Mouse (Mus musculus): Measurements from ENCODE around the gene Cmss1. TPM values are rescaled to one million over a fixed set of nuclear protein-coding genes. Genes with fewer than 3 reads are reported as not detected.

Gene Cmss1
- polyA plus RNA-seq, 1 experiment from 2014 or later, result 19.1 TPM

DNA sequence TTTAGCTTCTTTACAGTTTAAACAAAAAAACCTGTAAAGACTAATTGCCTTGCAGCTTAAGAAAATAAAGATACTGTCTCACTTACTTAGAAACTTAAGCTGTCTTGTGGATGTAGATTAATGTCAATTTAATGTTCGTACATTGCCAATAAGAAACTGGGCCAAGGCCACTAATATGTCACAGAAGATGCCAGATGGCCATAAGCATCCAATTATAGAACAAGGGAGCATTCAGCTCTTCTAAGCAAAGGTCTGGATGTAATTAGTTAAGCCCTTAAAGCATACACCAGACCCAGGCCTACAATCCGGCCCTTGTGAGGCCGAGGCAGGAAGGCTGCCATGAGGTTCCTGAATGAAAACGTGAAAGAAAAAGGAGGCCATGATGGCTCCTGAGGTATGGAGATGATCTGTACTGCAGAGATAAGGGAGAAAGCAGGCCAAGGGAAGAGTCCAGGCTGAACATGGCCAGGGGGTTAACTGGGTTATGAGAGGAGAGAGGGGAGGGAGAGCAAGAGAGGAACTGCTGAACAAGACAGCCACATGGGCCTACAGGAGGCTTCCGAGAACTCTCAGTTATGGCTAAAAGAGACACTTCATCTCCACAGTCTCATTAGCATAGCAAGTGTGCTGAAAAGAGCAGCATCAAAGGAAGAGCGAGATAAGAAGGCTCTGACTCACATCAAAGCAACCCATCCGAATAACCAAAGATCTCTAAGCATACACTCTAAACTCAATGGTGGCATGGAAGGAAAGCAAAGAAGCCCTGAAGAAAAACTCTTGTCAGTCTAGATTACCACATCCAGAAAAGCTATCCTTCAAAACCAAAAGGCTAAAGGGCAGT, 287.2 kb downstream of the Cmss1 start:
- 77% methylated on average over 7 of the region's 7 CpGs for WGBS (ENCODE audit: insufficient replicate concordance)

GRCm38 (mm10) chr16:57318637-57319125, 288.0 kb downstream of the Cmss1 start:
- ATAC-seq (no peak), DNase-seq (no peak)
- Histone ChIP-seq H3K27me3 (ENCODE audit: insufficient read depth, low read length) (no peaks in the 10 kb centered on the region), H3K4me2 (ENCODE audit: low read depth, low read length) (no peak overlapping the region), H3K27ac (ENCODE audit: low read depth) (no peak overlapping the region), H3K9ac (replicated peaks) (no peak overlapping the region), H3K9me3 (ENCODE audit: low read length) (no peaks in the 10 kb centered on the region), H3K4me1 (ENCODE audit: insufficient read depth) (no peaks in the 10 kb centered on the region), H3K36me3 (replicated peaks; ENCODE audit: insufficient read depth, low read length) (no peaks in the 10 kb centered on the region), H3K4me3 (ENCODE audit: low read depth, low read length) (no peak overlapping the region)
- TF ChIP-seq CTCF (IDR thresholded peaks at IDR 0.05; ENCODE audit: low read depth), result no peak
- no peak for TF ChIP-seq EP300 (IDR thresholded peaks at IDR 0.05; ENCODE audit: low read depth)
- WGBS (ENCODE audit: insufficient replicate concordance), result 85% methylated on average over 8 of the region's 8 CpGs

More for the DNA sequence above, 287.2 kb downstream of the Cmss1 start:
- Histone ChIP-seq H3K4me1 (ENCODE audit: insufficient read depth) (no peaks in the 10 kb centered on the region), H3K36me3 (replicated peaks; ENCODE audit: insufficient read depth, low read length) (no peaks in the 10 kb centered on the region), H3K27ac (ENCODE audit: low read depth) (no peak overlapping the region), H3K9me3 (ENCODE audit: low read length) (no peaks in the 10 kb centered on the region), H3K27me3 (ENCODE audit: insufficient read depth, low read length) (no peaks in the 10 kb centered on the region), H3K9ac (replicated peaks) (no peak overlapping the region), H3K4me3 (ENCODE audit: low read depth, low read length) (no peak overlapping the region), H3K4me2 (ENCODE audit: low read depth, low read length) (no peak overlapping the region)
- TF ChIP-seq EP300 (IDR thresholded peaks at IDR 0.05; ENCODE audit: low read depth) (no peak), CTCF (IDR thresholded peaks at IDR 0.05; ENCODE audit: low read depth) (no peak)
- ATAC-seq, result no peak
- no peak for DNase-seq

- H3K36me3 ChIP-seq (replicated peaks; ENCODE audit: insufficient read depth, low read length), result no peaks in the 10 kb centered on the region
- H3K27ac ChIP-seq (ENCODE audit: low read depth), result no peak overlapping the region
- ATAC-seq (no peak), DNase-seq (no peak)
- TF ChIP-seq EP300 (IDR thresholded peaks at IDR 0.05; ENCODE audit: low read depth), result no peak
- TF ChIP-seq CTCF (IDR thresholded peaks at IDR 0.05; ENCODE audit: low read depth), result no peak
- 77% methylated on average over 13 of the region's 13 CpGs for WGBS (ENCODE audit: insufficient replicate concordance)
- no peaks in the 10 kb centered on the region for H3K27me3 ChIP-seq (ENCODE audit: insufficient read depth, low read length)
- H3K9me3 ChIP-seq (ENCODE audit: low read length), result no peaks in the 10 kb centered on the region
- H3K9ac ChIP-seq (replicated peaks), result no peak overlapping the region
- no peak overlapping the region for H3K4me3 ChIP-seq (ENCODE audit: low read depth, low read length)
- no peak overlapping the region for H3K4me2 ChIP-seq (ENCODE audit: low read depth, low read length)
- no peaks in the 10 kb centered on the region for H3K4me1 ChIP-seq (ENCODE audit: insufficient read depth)
Measured at GRCm38 (mm10) chr16:57317882-57318636, 288.6 kb downstream of the Cmss1 start.

- no peak overlapping the region for H3K27ac ChIP-seq (ENCODE audit: low read depth)
- no peak overlapping the region for H3K4me2 ChIP-seq (ENCODE audit: low read depth, low read length)
- no peaks in the 10 kb centered on the region for H3K4me1 ChIP-seq (ENCODE audit: insufficient read depth)
- H3K36me3 ChIP-seq (replicated peaks; ENCODE audit: insufficient read depth, low read length), result no peaks in the 10 kb centered on the region
- no peak overlapping the region for H3K9ac ChIP-seq (replicated peaks)
- WGBS (ENCODE audit: insufficient replicate concordance), result 55% methylated on average over 4 of the region's 4 CpGs
- DNase-seq, result no peak
- no peaks in the 10 kb centered on the region for H3K27me3 ChIP-seq (ENCODE audit: insufficient read depth, low read length)
- no peak for TF ChIP-seq CTCF (IDR thresholded peaks at IDR 0.05; ENCODE audit: low read depth)
- TF ChIP-seq EP300 (IDR thresholded peaks at IDR 0.05; ENCODE audit: low read depth), result no peak
- no peak for ATAC-seq
- H3K4me3 ChIP-seq (ENCODE audit: low read depth, low read length), result no peak overlapping the region
- no peaks in the 10 kb centered on the region for H3K9me3 ChIP-seq (ENCODE audit: low read length)
Measured at GRCm38 (mm10) chr16:57317127-57317526, 289.5 kb downstream of the Cmss1 start.

- DNase-seq, result no peak
- whole genome bisulfite sequencing (ENCODE audit: insufficient replicate concordance), result 79% methylated on average over 9 of the region's 9 CpGs
- no peaks in the 10 kb centered on the region for H3K9me3 ChIP-seq (ENCODE audit: low read length)
- TF ChIP-seq CTCF (IDR thresholded peaks at IDR 0.05; ENCODE audit: low read depth) (no peak), EP300 (IDR thresholded peaks at IDR 0.05; ENCODE audit: low read depth) (no peak)
- H3K4me1 ChIP-seq (ENCODE audit: insufficient read depth), result no peaks in the 10 kb centered on the region
- H3K4me2 ChIP-seq (ENCODE audit: low read depth, low read length), result no peak overlapping the region
- H3K27me3 ChIP-seq (ENCODE audit: insufficient read depth, low read length), result no peaks in the 10 kb centered on the region
- H3K9ac ChIP-seq (replicated peaks), result no peak overlapping the region
- no peaks in the 10 kb centered on the region for H3K36me3 ChIP-seq (replicated peaks; ENCODE audit: insufficient read depth, low read length)
- ATAC-seq, result no peak
- H3K27ac ChIP-seq (ENCODE audit: low read depth), result no peak overlapping the region
- H3K4me3 ChIP-seq (ENCODE audit: low read depth, low read length), result no peak overlapping the region
Measured at GRCm38 (mm10) chr16:57315026-57315425, 291.6 kb downstream of the Cmss1 start.

DNA sequence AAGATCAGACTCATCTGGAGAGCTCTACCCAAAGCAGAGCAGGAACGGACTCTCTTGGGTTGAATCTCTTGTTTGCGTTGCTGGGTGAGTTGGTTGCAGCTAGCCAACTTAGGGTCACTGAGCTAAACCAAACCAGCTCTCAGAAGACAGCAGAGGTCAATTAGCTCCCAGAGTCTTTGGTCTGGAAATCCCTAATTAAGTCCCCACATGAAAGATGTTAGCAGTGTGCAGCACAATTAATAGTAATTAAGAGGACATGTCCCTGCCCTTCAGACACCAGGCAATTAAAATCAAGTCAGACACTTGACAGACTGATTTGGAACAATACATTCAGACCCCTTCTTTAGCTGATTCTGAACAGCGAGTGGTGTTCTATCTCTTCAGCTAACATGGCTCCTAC, 292.4 kb downstream of the Cmss1 start:
- 88% methylated on average over 3 of the region's 3 CpGs for WGBS (ENCODE audit: insufficient replicate concordance)
- Histone ChIP-seq H3K36me3 (replicated peaks; ENCODE audit: insufficient read depth, low read length) (no peaks in the 10 kb centered on the region), H3K4me1 (ENCODE audit: insufficient read depth) (no peaks in the 10 kb centered on the region), H3K27ac (ENCODE audit: low read depth) (no peak overlapping the region), H3K9ac (replicated peaks) (no peak overlapping the region), H3K4me3 (ENCODE audit: low read depth, low read length) (no peak overlapping the region), H3K27me3 (ENCODE audit: insufficient read depth, low read length) (no peaks in the 10 kb centered on the region), H3K9me3 (ENCODE audit: low read length) (no peaks in the 10 kb centered on the region), H3K4me2 (ENCODE audit: low read depth, low read length) (no peak overlapping the region)
- DNase-seq (no peak), ATAC-seq (no peak)
- TF ChIP-seq EP300 (IDR thresholded peaks at IDR 0.05; ENCODE audit: low read depth) (no peak), CTCF (IDR thresholded peaks at IDR 0.05; ENCODE audit: low read depth) (no peak)

Measured in liver, postnatal 0 days (tissue).